Mouse (Mus musculus) kidney, postnatal 14 days (tissue): Measurements from ENCODE around the gene Phospho1.

Experiments used
- DNase-seq: peaks from one replicate; pipeline ENCODE4 v3.0.0; 2022; ENCODE audit warnings: mixed read lengths

The Phospho1 gene

GRCm38 (mm10) chr11:95834742-95835710 is 10.7 kb downstream of the Phospho1 start:
- no peak for DNase-seq

GRCm38 (mm10) chr11:95835832-95836231 is 11.5 kb downstream of the Phospho1 start:
- no peak for DNase-seq

GRCm38 (mm10) chr11:95836433-95836832 is 12.1 kb downstream of the Phospho1 start:
- peak; percentile 49 for DNase-seq

GRCm38 (mm10) chr11:95837059-95837458 is 12.8 kb downstream of the Phospho1 start, which contains the start of gene Gngt2:
Gene Gngt2 (plus strand): TSS chr11:95837216.
- DNase-seq: peak; percentile 94

- DNase-seq: no peak
Observed at GRCm38 (mm10) chr11:95838598-95838997, 14.3 kb downstream of the Phospho1 start.

GRCm38 (mm10) chr11:95838999-95839868 is 14.9 kb downstream of the Phospho1 start:
- DNase-seq: no peak

GRCm38 (mm10) chr11:95840694-95841497 is 16.6 kb downstream of the Phospho1 start:
- no peak for DNase-seq

GRCm38 (mm10) chr11:95841498-95841830 is 17.2 kb downstream of the Phospho1 start:
- no peak for DNase-seq

GRCm38 (mm10) chr11:95842074-95842681 is 17.9 kb downstream of the Phospho1 start, which contains the start of gene Abi3:
Gene Abi3 (minus strand): TSS chr11:95842476.
- peak; percentile 75 for DNase-seq

GRCm38 (mm10) chr11:95842953-95843352 is 18.7 kb downstream of the Phospho1 start:
- DNase-seq: no peak

GRCm38 (mm10) chr11:95843421-95843950 is 19.2 kb downstream of the Phospho1 start:
- DNase-seq: no peak

- no peak for DNase-seq
Observed at GRCm38 (mm10) chr11:95844935-95845334, 20.6 kb downstream of the Phospho1 start.

- DNase-seq: no peak
Observed at GRCm38 (mm10) chr11:95850898-95851297, 26.6 kb downstream of the Phospho1 start.

GRCm38 (mm10) chr11:95853684-95854083 is 29.4 kb downstream of the Phospho1 start:
- DNase-seq: peak; percentile 82

GRCm38 (mm10) chr11:95857306-95857705 is 33.0 kb downstream of the Phospho1 start:
- DNase-seq: no peak

GRCm38 (mm10) chr11:95857716-95858527 is 33.6 kb downstream of the Phospho1 start:
- no peak for DNase-seq

GRCm38 (mm10) chr11:95858528-95859467 is 34.5 kb downstream of the Phospho1 start:
- DNase-seq: peak; percentile 98

- DNase-seq: no peak
Observed at GRCm38 (mm10) chr11:95859468-95859855, 35.2 kb downstream of the Phospho1 start.

GRCm38 (mm10) chr11:95860071-95860490 is 35.8 kb downstream of the Phospho1 start:
- no peak for DNase-seq

GRCm38 (mm10) chr11:95861397-95861796 is 37.1 kb downstream of the Phospho1 start:
- DNase-seq: no peak
